Mouse (Mus musculus) embryonic fibroblast, embryonic 13.5 days (primary cell): ENCODE measurements around the gene Copg2.

ENCODE experiments used
- CTCF ChIP-seq: IDR thresholded peaks from 2 replicates; pipeline ENCODE4 v1.5.1; 2011; ENCODE audit warnings: mild to moderate bottlenecking, control low read depth, low read length, moderate library complexity, borderline replicate concordance; ENCODE audit not compliant: insufficient read depth
- POLR2A ChIP-seq: IDR thresholded peaks from 2 replicates; pipeline ENCODE4 v1.6.1; 2011; ENCODE audit warnings: low read depth, mild to moderate bottlenecking, control low read depth, low read length, moderate library complexity

DNA sequence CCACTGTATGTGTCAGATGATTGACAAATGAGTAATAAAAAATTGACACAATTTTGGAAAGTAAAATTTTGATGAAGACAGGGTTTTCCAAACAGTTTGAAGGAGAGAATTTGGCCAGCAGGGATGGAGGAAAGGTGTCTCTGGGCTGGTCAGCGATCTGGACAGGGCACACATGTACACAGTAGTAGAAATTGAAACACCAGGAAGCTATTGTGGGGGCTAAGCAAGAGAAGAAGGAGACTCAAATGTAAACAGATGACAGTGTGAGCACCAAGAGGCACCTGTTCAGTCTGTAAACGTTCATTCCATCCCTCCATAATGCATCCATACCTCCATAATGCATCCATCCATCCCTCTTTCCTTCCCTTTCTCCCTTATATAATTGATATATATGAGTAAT is 145.4 kb downstream of the Copg2 start:
- no peak for TF ChIP-seq CTCF
- TF ChIP-seq POLR2A: no peak
